15 mouse cellular contexts compared by ENCODE assay signal in genomic region chr19:14534447-14534846, GRCm38 (mm10).
"Had no signal": no experiment of that assay in that cellular context is flagged by ENCODE, and none has a peak within 500 bp of the region (broad histone marks: within the 10 kb centered on the region; RNA-seq: fewer than 3 reads in every experiment).

No protein-coding gene starts in this region.

- ATAC-seq: liver, postnatal 0 days; lung, postnatal 0 days; midbrain, embryonic 13.5 days; midbrain, embryonic 15.5 days had no signal

- DNase-seq: liver, postnatal 0 days; lung, adult 2 months; lung, postnatal 14 days; lung, postnatal 36 days; retina, postnatal 1 day; right cerebral cortex, adult 18-20 months; right cerebral cortex, postnatal 25 days; right cerebral cortex, postnatal 4 days; spleen, adult 18-20 months; thymus, adult 18-20 months; thymus, postnatal 25 days; thymus, postnatal 4 days had no signal
